Mouse (Mus musculus) lung, adult 2 months (tissue): ENCODE data around the gene Higd1c.

Experiments
- CTCF ChIP-seq: fragments of 200-500 bp; IDR thresholded peaks from 2 replicates; pipeline ENCODE4 v1.5.1; 2011; ENCODE audit warnings: mild to moderate bottlenecking, low read length, control low read depth; ENCODE audit not compliant: insufficient read depth
- POLR2A ChIP-seq: fragments of 200-500 bp; IDR thresholded peaks from 2 replicates; pipeline ENCODE4 v1.6.1; 2011; ENCODE audit warnings: low read depth, mild to moderate bottlenecking, control low read depth, low read length, borderline replicate concordance; ENCODE audit errors: extremely low read depth

DNA sequence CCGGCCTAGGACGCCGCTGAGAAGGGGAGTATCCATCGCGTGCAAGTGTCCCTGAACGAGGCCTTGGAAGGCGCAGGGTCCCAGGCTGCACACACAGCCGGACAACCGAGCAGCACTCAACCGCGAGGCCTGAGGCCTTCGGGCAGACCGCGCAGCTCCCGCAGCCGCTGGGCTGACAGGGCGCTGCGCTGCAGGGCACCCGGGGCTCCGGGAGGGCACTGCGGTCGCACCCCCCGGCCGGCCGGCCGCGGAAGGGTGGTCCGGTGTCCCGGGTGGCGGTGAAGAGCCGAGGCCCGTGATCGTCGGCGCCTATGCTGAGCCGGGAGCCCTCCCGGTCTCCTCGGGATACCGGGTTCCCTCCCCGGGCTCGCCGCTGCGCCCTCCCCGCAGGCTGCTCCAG lies 58.1 kb downstream of the Higd1c start:
- TF ChIP-seq POLR2A = no peak
- no peak for TF ChIP-seq CTCF
